Mouse (Mus musculus) C2C12 (cell line): Measurements from ENCODE around the gene Lefty1.
"Not testable (repeated sequence)": the region's sequence is repeated elsewhere in the genome, so short reads cannot be mapped to it uniquely, and the experiment has no call there.

Source experiments
- CTCF ChIP-seq: IDR thresholded peaks from one replicate; pipeline ENCODE4 v1.5.1; 2011; ENCODE audit not compliant: control insufficient read depth, insufficient read depth, insufficient read length
- MAX ChIP-seq: IDR thresholded peaks from one replicate; pipeline ENCODE4 v1.6.1; 2011; ENCODE audit warnings: mild to moderate bottlenecking, control low read depth
- USF1 ChIP-seq: IDR thresholded peaks from one replicate; pipeline ENCODE4 v1.6.1; 2011; ENCODE audit warnings: low read depth, mild to moderate bottlenecking, control low read depth, moderate library complexity

- not testable (repeated sequence) for TF ChIP-seq CTCF, MAX, USF1
These were observed 40.5 kb upstream of the Lefty1 start for GRCm38 (mm10) chr1:180894088-180894987.
